Mouse (Mus musculus) lung, adult 2 months (tissue): Measurements from ENCODE around the gene Fyb2. TPM values are rescaled to one million over a fixed set of nuclear protein-coding genes. Genes with fewer than 3 reads are reported as not detected.

Source experiments
- DNase-seq: peaks from one replicate; pipeline ENCODE4 v3.0.0; 2022
- H3K4me1 ChIP-seq: fragments of 200-500 bp; 2 replicates; pipeline ENCODE4 v1.6.1; 2011; ENCODE audit warnings: low read length; ENCODE audit not compliant: control insufficient read depth, insufficient read depth
- H3K4me3 ChIP-seq: fragments of 200-500 bp; replicated peaks from 2 replicates; pipeline ENCODE3; 2011; ENCODE audit warnings: low read depth, mild to moderate bottlenecking, control low read depth, low read length; ENCODE audit errors: extremely low read depth
- CTCF ChIP-seq: fragments of 200-500 bp; IDR thresholded peaks from 2 replicates; pipeline ENCODE4 v1.5.1; 2011; ENCODE audit warnings: mild to moderate bottlenecking, low read length, control low read depth; ENCODE audit not compliant: insufficient read depth
- POLR2A ChIP-seq: fragments of 200-500 bp; IDR thresholded peaks from 2 replicates; pipeline ENCODE4 v1.6.1; 2011; ENCODE audit warnings: low read depth, mild to moderate bottlenecking, control low read depth, low read length, borderline replicate concordance; ENCODE audit errors: extremely low read depth
- WGBS: fragments of 180-500 bp; shearing (Covaris S2); methylation state at CpG from one replicate; pipeline ENCODE4 v1.1.7; 2018; 5-methylcytosine and 5-hydroxymethylcytosine counted together
- polyA plus RNA-seq: library from polyadenylated mRNA; depleted of rRNA; stranded (reverse); fragments of >200 nt; gene quantifications from 2 replicates; pipeline ENCODE4 v1.2.3, GENCODE M21; 2012; rRNA removed

Fyb2 gene
- polyA plus RNA-seq, 1 experiment = 0.04 TPM

- no peak for TF ChIP-seq POLR2A
- Histone ChIP-seq H3K4me1 (no peaks in the 10 kb centered on the region; the same call in 1 of the 2 replicates), H3K4me3 (no peak overlapping the region)
- no peak for DNase-seq
Observed at GRCm38 (mm10) chr4:105034259-105034658, 121.0 kb downstream of the Fyb2 start.

- 85% methylated on average over 1 of the region's 1 CpGs for WGBS
- DNase-seq = no peak
- no peak for TF ChIP-seq POLR2A
- TF ChIP-seq CTCF = no peak
Observed at GRCm38 (mm10) chr4:105050041-105050440, 136.8 kb downstream of the Fyb2 start.

GRCm38 (mm10) chr4:105051291-105051690, 138.0 kb downstream of the Fyb2 start:
- no peak for DNase-seq
- Histone ChIP-seq H3K4me1 (no peaks in the 10 kb centered on the region), H3K4me3 (no peak overlapping the region)
- WGBS = 87% methylated on average over 5 of the region's 5 CpGs
- TF ChIP-seq CTCF (no peak), POLR2A (no peak)

More at GRCm38 (mm10) chr4:105050041-105050440, 136.8 kb downstream of the Fyb2 start:
- Histone ChIP-seq H3K4me3 (no peak overlapping the region), H3K4me1 (no peaks in the 10 kb centered on the region)

Other genes with a start within 250 kb of the Fyb2 start
- not detected in 2 replicates for gene C8b, start 147.1 kb upstream of the Fyb2 start, polyA plus RNA-seq
- not detected in 2 replicates for gene Gm17662, start 56.1 kb upstream of the Fyb2 start, polyA plus RNA-seq
- not detected in 2 replicates for gene C8a, start 37.1 kb upstream of the Fyb2 start, polyA plus RNA-seq
- gene Prkaa2, start 196.4 kb downstream of the Fyb2 start, polyA plus RNA-seq = 2.7 and 5.2 TPM in 2 replicates
- 170 and 187 TPM in 2 replicates for gene Plpp3, start 243.9 kb downstream of the Fyb2 start, polyA plus RNA-seq